Mouse (Mus musculus) MEL (cell line): Measurements from ENCODE around the gene Gm10306.

Experiments
- BHLHE40 ChIP-seq: IDR thresholded peaks from 2 replicates; pipeline ENCODE4 v1.6.1; 2012; ENCODE audit warnings: low read depth, mild to moderate bottlenecking, inconsistent platforms, low read length, improper control_type of control experiment, borderline replicate concordance
- CHD1 ChIP-seq: IDR thresholded peaks from 2 replicates; pipeline ENCODE4 v1.6.1; 2012; ENCODE audit warnings: low read depth, mild to moderate bottlenecking, inconsistent platforms, low read length, improper control_type of control experiment
- CTCF ChIP-seq, 3 experiments: IDR thresholded peaks in 2 of 3; conservative IDR thresholded peaks in 1 of 3; 2 replicates each; pipeline ENCODE4 v1.5.1; 2011 to 2012; ENCODE audit warnings: low read length in 3 of 3, low read depth in 2 of 3, mild to moderate bottlenecking in 2 of 3, improper control_type of control experiment in 1 of 3, inconsistent platforms in 1 of 3, mixed read lengths in 1 of 3, moderate library complexity in 1 of 3; ENCODE audit not compliant: control insufficient read depth in 1 of 3, insufficient read depth in 1 of 3, poor library complexity in 1 of 3, severe bottlenecking in 1 of 3
- ELF1 ChIP-seq: IDR thresholded peaks from 2 replicates; pipeline ENCODE4 v1.6.1; 2014; ENCODE audit warnings: low read depth, mild to moderate bottlenecking, inconsistent platforms, low read length, improper control_type of control experiment, moderate library complexity
- EP300 ChIP-seq, 2 experiments: IDR thresholded peaks; 2 replicates each; pipeline ENCODE4 v1.6.1; 2011; ENCODE audit warnings: improper control_type of control experiment in 2 of 2, low read length in 2 of 2, low read depth in 1 of 2, mild to moderate bottlenecking in 1 of 2
- GATA1 ChIP-seq: IDR thresholded peaks from 2 replicates; pipeline ENCODE4 v1.6.1; 2011; ENCODE audit warnings: low read depth, low read length, improper control_type of control experiment
- MAFK ChIP-seq: IDR thresholded peaks from 2 replicates; pipeline ENCODE4 v1.6.1; 2011; ENCODE audit warnings: low read depth, mild to moderate bottlenecking, low read length, improper control_type of control experiment, borderline replicate concordance
- POLR2A ChIP-seq, 2 experiments: IDR thresholded peaks; 2 replicates each; pipeline ENCODE4 v1.6.1; 2011 to 2012; ENCODE audit warnings: low read length in 2 of 2, mild to moderate bottlenecking in 2 of 2, control low read depth in 1 of 2, improper control_type of control experiment in 1 of 2, low read depth in 1 of 2, moderate library complexity in 1 of 2; ENCODE audit not compliant: control insufficient read depth in 1 of 2, insufficient read depth in 1 of 2, poor library complexity in 1 of 2
- POLR2AphosphoS5 ChIP-seq: IDR thresholded peaks from 2 replicates; pipeline ENCODE4 v1.6.1; 2012; ENCODE audit warnings: low read depth, borderline replicate concordance, mild to moderate bottlenecking, inconsistent platforms, low read length, moderate library complexity, mixed read lengths
- USF2 ChIP-seq, 2 experiments: IDR thresholded peaks; 2 replicates each; pipeline ENCODE4 v1.6.1; 2011 to 2012; ENCODE audit warnings: improper control_type of control experiment in 2 of 2, low read length in 2 of 2, borderline replicate concordance in 1 of 2, inconsistent platforms in 1 of 2, low read depth in 1 of 2, mild to moderate bottlenecking in 1 of 2; ENCODE audit not compliant: insufficient read depth in 1 of 2
- ZNF384 ChIP-seq: IDR thresholded peaks from 2 replicates; pipeline ENCODE4 v1.6.1; 2012; ENCODE audit warnings: low read depth, mild to moderate bottlenecking, inconsistent platforms, low read length, improper control_type of control experiment

GRCm38 (mm10) chr4:94533205-94533604 lies 23.1 kb upstream of the Gm10306 start:
- no peak for TF ChIP-seq GATA1
- TF ChIP-seq BHLHE40, result no peak
- TF ChIP-seq POLR2A (IDR thresholded peaks at IDR 0.05; ENCODE audit: control insufficient read depth in 1 of 2, insufficient read depth in 1 of 2, low read depth in 1 of 2, low read length in 2 of 2, poor library complexity in 1 of 2), result no peak
- TF ChIP-seq POLR2AphosphoS5, result no peak
- TF ChIP-seq USF2 (IDR thresholded peaks at IDR 0.05; ENCODE audit: borderline replicate concordance in 1 of 2, insufficient read depth in 1 of 2, low read depth in 1 of 2, low read length in 2 of 2), result no peak
- TF ChIP-seq CTCF (IDR thresholded peaks at IDR 0.05 in 2 of 3, conservative IDR thresholded peaks at IDR 0.05 in 1 of 3; ENCODE audit: control insufficient read depth in 1 of 3, insufficient read depth in 1 of 3, low read depth in 2 of 3, low read length in 3 of 3, poor library complexity in 1 of 3, severe bottlenecking in 1 of 3), result no peak
- no peak for TF ChIP-seq ELF1
- TF ChIP-seq ZNF384, result peak; percentile 86
- no peak for TF ChIP-seq CHD1
- TF ChIP-seq MAFK, result no peak
- no peak for TF ChIP-seq EP300 (IDR thresholded peaks at IDR 0.05; ENCODE audit: low read depth in 1 of 2, low read length in 2 of 2)
